Mouse (Mus musculus): ENCODE results near the gene Nav1.
A peak's percentile ranks its signal among the peaks of the same experiment; 100 is the strongest.

Gene Nav1

DNA sequence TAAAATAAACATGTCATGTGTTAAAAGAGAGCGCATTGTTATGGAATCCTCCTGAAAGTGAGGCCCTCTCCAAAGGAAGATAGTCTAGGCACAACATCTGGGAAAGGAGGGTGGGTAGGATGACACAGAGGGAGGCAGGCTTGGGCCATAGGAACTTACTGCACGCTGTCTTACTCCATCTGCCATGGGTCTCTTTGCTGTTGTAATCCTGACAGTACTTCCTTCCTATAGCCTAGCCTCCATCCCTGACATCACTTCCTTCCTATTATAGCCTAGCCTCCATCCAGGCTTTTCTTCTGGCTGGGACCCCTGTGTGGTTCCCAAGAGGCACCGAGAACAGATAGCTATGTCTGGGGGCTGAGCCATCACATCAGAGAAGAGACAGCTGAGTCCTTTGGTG lies 10.2 kb upstream of the Nav1 start:
- DNase-seq (ENCODE audit: low read depth, low spot score) = no peak

DNA sequence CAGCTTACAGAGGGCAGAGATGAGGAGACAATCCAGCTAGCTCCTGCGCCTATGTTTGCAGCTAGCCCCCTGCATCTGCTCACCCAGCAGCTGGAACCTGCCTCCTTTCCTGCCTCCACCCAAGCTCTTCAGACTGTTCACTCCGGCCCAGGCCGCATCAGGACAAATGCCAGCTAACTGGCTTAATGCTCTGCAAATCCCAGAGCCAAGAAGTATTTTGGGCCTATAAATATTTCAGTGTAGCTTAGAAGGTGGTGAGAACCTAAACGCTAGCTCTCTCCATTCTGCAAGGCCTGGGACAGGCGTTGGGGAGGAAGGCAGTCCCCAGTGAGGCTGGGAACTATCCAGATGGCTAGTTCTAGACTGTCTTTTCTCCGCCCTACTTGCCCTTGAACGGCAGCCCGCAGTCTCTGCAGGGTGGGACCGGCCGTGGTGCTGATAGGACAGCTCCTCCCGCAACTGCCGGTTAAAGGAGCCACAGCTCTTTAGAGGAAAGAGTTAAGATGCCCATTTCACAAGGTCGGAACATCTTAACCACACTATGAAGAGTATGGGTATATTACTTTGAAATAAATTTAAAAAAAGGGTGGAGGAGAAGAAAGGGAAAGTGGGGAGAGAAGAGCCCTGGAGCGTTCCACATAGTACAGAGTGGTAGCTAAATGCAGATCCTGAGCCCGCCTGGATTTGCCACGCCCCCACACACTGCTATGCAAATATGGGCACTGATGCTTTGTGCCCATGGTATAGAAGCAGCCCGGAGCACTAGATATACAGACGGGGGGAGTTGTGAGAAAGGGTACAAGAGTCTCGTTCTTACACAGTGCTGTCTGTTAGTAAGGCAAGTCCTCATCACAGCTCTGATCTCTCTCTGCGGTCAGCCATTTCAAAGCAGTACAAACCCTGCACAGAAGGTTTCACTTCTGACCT lies 8.9 kb upstream of the Nav1 start:
- peak; percentile 47 for DNase-seq (ENCODE audit: low read depth, low spot score)

DNA sequence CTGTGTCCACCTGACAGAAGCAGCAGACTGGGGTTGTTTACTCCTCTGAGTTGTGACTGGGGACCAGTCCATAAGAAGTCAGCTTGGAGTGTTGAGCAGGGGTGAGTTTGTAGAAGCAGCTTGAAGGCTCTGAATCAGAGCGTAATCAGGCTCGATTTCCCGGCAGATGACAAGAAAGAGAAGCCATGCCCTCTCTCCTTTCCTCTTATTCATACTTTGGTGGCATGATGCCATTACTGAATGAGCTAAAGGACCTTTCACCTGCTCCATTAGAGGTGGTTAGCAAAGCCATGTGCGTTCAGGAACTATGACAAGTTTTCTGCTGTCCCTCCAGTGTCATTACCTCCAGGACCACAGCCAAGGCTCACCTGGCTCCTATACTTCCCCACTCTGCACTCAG lies 2.5 kb upstream of the Nav1 start:
- no peak for DNase-seq (ENCODE audit: low read depth, low spot score)

DNA sequence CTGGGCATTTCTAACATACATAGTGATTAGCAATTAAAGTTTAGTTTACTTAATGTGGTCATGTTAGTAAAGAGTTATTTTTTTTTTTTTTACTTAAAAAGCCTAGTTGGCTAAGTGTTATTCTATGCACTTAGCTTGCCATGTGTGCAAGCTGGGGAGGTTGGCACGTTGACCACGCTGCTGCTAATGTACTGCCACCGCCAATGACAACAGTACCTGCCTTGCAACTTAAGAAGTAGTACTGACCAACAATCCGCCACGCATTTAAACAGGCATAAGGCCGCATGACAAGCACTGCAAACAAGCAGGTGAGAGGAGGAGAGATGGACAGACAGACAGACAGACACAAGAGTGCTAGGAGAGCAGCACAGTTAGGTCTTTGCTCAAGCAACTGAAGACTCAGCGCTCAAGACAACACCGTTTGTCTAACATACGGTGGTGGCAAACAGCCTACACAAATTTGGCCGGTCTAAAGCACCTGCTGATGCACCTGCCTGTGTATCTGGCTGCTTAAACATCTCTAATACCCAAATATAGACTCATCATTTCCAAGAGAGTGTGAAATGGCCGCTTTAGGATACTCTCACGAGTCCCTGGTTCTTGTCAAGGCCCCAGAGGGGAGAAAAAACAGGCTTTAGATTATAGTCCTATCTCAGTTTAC lies 610 bp downstream of the Nav1 start:
- no peak for DNase-seq (ENCODE audit: low read depth, low spot score)

DNA sequence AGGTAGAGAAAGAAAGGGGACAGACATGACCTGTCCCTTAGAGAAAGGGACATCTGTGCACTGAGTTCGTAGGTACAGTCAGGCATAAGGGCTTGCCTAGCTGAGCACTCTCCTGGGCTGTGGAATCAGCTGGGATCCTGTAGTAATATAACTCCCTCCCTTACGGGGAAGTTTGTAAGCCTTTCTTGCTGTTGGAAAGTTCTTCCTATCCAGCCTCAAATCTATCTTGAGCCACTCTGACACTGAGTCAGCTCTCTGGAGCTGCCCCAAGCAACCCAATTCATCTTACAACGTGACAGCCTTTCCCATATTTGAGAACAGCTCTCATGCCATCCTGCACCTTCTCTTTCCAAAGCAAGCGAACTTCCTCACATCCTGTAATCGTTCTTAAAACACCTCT lies 1.6 kb downstream of the Nav1 start:
- DNase-seq (ENCODE audit: low read depth, low spot score) = no peak

DNA sequence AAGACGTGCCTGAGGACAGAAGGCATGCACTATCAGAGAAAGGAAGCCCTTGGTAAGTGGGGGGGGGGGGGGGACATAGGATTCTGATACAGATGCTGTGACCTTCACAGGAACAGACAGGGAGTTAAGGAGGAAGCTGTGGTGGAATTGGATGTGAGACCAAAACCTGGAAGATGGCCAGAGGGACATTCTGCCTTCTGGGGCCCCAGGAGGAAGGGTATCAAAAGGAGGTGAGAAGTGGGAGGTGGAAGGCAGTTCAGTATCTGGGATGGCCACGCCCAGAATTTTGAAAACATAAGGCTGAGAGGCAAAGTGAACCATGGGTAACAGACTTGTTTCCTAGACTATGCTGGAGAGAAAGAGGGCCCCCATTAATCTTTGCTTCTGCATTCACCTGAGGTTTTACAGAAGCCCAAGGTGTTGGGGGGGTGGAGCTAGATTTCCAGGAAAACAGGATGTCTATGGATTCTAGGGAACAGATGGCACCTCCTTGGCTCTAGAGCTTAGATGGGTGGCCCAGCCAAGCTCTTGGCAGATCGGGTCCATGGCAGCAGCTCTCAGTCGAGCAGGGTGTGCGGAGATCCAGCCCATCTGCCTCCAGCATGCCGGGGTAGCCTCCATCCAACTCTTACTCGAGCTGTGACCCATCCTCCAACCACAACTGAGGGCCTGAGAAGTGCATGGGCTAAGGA lies 2.6 kb downstream of the Nav1 start:
- DNase-seq (ENCODE audit: low read depth, low spot score) = no peak

DNA sequence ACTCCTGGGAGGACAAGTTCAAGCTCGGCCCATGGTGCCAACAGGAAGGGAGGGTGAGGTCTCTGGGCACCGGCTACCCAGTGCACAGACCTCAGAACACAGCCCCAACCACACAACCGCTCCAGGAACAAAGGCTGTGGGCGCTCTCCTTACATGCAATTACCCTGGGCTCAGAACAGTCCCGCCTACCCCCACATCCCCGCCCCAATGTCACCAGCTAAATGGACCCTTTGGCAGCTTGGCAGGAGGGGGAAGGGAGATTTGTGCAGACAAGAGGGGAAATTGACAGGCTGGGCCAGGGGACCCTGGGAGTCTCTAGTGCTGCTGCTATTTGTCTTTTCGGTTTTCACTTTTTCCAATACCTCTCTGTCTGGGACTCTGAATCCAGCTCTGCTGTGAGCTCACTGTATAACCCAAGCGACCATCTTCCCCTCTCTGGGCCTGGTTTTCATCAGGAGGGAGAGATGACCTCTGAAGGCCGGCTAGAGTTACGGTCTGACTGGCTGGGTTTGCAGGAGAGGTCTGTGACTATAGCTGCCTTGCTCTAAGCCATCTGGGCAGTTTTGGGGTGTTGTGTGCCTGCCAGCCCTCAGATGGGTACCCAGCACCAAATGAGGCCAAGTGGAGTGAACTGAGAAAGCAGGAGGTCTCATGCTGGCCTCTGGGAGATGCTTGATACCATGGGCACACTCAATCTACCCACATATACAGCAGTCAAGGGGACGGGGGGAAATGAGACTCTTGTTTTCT lies 3.8 kb downstream of the Nav1 start:
- DNase-seq (ENCODE audit: low read depth, low spot score) = no peak

DNA sequence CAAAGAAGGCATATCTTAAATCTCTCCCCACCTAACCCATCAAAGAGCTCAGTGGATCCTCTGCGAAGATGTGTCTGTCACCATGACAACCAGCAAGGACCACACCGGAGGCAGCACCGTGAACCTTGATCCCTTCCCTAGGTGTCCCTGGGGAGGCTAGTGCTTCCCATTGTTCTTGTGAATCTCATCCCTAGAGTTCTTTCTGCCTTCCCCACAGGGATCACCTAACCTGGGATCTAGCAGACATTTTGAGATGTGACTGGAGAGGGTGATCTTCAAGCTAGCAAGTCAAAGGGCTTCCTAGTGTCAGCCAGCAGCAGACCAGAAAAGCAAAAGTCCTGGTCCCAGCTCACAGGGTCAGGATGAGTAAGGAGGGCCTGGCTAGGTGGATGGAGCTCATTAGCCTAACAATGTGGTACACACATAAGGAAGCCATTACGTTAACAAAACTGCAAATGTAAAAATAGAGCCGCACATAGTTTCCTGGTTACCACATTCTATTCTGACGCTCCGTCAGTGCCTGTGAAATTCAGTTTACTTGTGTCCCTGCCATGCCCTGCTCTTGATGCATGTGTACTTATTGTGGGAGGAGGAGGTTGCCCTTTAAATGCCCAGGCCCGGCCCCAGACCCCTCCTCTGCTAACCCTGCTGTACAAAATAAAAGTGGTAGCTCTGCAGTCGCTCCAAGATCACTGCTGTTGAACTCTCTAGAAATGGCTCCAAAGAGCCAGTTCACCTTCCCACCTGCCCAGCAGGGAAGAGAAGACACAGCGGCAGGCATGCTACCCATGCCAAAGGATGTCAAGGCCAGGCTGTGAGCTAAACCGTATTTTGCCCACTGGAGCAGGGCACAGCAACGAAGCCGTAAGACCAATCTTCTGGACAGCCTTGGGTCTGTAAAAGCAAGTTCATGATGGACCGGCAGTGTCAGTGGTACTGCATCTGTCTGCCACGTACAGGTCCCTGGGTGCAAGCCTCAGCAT lies 6.8 kb downstream of the Nav1 start:
- DNase-seq (ENCODE audit: low read depth, low spot score) = no peak

DNA sequence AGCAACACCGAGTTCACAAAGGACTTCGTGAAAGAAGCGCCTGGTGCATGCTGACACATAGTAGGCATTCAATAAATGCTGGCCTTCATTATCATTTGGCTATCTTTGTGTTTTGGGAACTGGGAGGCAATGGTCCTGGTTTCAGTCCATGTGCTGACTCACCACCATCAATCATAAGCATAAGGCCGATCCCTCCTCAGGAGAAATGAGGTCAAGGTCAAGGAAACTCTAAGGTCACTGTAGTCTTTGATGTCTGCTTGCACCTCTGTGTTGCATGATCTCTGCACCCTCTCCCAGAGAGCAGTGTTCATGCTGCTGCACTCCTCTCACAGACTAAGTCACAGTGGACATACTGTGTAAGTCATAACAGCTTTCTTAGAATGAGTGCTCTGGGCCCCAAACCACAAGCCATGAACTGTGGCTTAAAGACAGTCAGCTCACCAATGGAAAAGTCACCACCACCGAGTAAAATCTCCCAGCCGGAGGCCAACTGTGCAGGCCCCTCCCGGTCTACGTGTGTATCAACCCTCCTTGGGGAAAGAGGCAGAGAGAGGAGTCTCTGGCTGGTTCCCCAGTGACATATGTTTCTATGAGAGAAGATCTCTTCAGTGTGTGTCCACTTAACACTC lies 8.7 kb downstream of the Nav1 start:
- DNase-seq (ENCODE audit: low read depth, low spot score) = no peak

DNA sequence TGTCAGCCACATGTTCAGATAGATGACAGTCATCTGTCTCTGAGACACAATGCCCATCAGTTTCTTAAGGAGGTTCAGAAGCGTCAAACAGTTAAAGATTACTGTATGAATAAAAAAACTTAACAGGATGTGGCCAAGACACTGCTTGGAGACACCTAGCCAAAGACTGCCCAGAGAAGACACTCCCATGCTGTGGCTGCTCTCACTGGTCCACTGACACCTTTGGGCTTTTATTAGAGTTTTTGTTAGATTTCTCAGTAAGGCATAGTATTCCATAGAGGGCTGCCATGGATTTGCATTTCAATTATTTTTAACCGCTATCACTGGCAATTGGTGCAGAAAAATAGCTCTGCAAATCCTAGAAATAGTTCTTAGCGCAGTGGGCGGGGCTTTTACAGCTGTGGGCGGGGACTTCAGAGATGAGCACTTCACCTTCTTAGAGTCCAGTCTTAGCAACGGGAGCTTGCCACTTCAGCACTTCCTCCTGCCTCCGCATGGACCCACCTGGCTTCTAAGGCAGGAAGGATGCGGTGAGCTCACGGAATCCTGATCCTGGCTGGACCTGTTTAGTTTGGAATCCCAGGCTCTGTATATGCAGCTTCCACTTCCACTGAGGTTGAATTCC lies 12.7 kb downstream of the Nav1 start:
- no peak for DNase-seq (ENCODE audit: low read depth, low spot score)

DNA sequence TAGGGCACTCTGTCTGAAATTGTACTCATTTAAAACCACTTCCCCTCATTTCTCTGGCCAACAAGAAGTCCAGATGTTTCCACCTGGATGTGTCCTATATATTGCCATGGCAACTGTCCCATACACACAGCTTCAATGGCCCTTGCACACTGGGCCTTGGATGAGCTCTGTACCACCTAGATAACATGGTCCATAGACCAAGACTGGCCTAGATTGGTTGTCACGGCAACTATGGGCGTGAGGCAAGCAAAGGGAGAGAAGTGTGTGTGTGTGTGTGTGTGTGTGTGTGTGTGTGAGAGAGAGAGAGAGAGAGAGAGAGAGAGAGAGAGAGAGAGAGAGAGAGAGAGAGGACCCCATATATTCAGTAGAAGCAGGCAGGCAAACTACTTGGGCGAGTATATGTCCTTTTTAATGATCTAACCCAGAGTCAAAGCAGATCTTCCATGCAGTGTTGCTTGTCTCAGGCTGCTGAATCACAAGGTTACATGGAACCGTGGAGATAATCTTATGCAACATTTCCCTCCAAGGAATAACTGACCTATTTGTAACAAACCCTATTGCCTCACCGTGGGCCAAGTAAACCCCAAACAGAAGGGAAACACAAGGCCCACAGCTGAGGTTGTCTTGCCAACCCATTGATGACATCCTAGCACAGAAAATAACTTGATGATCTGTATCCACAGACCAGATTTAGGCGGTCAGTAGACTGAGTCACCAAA lies 13.4 kb downstream of the Nav1 start:
- peak; percentile 79 for DNase-seq (ENCODE audit: low read depth, low spot score)

DNA sequence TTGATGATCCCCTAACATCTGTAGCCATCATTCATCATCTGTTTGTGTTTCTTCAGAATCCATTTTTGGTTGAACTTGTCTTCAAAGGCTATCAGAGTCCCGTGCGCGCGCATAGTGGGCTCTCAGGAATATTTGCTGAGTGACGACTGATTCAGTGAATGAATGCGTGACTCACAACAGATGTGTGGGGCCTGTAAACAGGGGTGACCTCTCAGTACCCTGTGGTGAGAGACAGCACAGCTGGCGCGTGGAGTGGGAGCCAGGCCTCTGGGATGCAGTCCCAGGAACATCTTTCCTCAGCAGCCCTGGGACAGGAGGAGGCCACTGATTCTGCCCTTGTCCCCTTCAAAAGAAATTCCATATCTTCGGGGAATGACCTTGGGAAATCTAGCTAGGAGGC lies 16.3 kb downstream of the Nav1 start:
- peak; percentile 58 for DNase-seq (ENCODE audit: low read depth, low spot score)

DNA sequence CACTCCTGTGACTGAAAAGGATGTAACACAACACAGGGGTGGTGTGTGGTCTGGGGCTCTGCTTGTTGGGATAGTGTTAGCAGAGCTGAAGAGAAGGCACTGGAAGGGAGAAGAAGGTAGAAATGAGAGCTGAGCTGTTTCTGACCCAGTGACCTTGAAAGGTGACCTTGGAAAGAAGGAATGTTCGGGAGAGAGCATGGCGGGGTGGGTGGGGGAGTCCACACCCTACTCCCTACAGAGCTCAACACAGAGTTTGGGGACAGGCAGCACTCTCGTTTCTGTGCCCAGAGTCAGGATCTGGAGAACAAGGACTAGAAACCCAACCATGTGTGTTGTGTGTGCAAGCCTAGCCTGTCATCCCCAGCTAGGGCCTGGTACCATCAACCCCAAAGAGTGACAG lies 18.1 kb downstream of the Nav1 start:
- no peak for DNase-seq (ENCODE audit: low read depth, low spot score)

DNA sequence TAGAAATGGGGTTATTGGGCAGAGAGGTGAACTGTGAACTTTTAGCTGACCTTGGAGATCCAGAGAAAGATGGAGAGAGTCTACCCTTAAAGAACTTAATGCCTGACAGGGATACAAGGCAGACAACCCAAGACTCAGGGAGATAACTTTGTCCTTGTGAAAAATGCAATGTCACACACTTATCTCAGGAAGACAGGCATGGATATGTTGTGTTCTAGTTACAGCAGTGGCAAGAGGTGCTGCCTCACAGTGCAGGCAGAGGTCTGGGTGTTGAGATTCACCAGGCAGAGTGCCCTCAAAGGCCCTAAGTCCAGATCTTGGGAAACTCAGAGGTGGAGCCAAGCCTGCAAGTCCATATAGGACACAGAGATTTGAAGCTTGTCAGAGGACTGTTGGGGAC lies 20.2 kb downstream of the Nav1 start:
- no peak for DNase-seq (ENCODE audit: low read depth, low spot score)

DNA sequence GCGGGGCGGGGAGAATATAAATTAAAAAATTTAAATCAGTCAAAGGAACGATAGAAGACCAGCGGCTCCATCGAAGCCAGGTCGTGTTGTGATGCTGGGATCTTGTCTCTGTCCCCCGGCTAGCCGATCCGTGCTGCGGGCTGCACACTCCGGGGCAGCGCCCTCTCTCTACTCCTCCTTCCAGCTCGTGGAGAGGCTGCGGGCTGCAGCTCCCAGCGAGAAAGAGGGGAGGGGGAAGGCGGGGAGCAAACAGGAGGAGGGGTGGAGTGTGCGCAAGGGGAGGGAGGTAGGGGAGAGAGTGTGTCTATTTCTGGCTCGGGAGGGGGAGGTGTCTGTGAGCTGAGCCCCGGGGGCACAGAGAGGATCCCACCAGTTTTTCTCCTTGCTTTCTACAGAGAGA lies 21.5 kb downstream of the Nav1 start:
- no peak for DNase-seq (ENCODE audit: low read depth, low spot score)

DNA sequence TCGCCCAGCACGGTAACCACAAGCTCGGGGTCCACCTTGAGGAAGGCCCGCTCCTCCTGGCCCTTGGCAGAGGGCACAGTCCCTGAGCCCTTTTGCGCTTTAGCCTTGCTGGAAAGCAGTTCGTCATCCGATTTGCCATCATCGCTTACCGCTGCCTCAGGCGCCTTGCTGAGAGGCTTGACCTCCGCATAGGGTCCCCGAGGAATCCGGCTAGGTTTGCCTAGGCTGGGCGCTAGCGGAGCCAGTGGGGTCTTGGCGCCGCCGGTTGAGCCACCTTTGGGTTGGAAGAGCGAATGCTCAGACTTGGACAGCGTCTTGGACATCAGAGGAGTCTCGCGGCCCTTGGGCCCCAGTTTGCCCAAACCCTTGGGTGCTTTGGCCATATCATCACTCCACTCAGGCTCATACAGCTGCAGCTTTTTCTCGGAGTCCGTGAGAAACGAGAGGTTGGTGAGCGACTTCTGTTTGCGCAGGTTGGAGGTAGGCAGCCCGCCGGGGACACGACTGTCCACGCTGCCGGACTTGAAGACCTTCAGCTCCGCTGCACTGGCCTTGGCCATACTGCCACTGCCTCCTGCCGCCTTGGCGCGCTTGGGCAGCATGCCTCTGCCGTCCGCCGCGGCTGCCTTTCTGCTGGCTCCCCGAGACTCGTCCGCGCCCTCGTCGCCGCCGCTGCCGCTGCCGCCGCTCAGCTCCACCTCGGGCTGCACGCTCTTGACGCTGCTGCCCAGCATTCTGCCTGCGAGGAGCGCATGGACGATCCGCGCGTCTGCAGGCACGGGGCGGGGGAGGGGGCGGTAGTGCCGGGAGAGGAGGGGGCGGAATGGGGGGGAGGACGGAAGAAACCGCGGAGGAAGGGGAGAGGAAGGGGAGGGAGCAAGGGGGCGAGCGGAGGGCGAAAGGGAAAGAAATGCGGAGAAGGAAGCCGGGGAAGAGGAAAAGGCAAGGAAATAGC lies 22.2 kb downstream of the Nav1 start:
- DNase-seq (ENCODE audit: low read depth, low spot score) = no peak

DNA sequence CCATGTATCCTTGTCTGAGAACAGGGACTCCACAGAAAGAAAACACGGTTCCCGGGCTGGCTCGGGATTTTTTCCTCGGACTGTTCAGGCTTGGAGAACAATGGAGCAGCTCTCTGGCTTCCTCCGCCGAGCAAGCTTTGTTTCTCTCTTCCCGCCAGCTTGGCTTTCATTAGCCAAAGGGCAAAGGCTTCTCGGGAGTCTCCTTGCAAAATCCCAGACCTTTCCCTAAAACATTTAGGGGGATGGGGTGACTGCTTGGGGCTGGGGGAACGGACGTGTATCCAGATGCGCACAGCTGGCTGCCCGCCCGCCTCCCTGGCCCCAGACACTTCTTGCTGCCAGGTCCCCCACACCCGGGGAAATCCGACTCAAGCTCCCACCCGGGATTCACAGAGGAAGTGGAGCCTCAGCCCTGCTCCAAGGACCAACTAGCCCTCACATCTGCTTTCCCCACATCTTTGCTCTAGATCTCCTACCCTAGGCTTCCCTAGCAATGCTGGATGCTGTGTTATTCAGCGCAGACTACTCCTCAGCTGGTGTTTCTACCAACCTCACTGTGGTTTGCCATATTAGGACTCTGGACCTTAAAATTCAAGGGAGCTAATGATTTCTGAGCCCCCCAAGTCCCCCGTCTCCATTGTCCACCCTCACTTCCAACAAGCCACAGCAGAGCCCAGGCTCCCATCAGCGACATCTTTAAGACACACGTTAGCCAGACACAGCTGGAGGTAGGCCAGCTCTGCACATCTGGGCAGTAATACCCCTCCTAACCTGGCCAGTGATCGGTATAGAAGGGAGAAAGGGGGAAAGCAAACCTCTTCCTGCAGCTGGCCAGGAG lies 23.2 kb downstream of the Nav1 start:
- DNase-seq (ENCODE audit: low read depth, low spot score) = no peak

Data from skeletal muscle tissue, adult 2 months (tissue).